Comparison of ENCODE assay signal across 8 mouse cellular contexts in the genomic region with DNA sequence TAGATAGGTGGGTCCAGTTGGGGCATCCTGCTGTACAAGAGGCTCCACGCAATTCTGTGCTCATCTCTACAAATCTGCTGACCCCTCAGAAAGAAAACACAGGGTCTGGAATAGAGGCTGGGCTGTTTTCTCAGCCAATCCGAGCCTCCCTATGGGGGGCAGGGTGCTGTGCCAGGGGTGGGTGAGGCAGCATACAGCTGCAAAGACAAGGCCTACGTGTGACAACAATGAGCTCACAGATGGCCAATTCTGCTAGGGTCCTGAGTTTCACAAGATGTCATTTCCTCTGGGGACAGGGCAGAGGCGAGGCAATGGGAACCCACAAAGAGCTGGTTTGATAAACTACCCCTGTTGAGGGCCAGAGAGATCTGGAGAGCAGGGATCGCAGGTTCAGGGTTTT. TPM values are rescaled to one million over a fixed set of nuclear protein-coding genes. Genes with fewer than 3 reads are reported as not detected.
DNase-seq lines count a peak whose midpoint lies in the region; ATAC-seq and TF ChIP-seq lines count a peak whose summit lies in the region.
"Had no signal": no experiment of that assay in that cellular context is flagged by ENCODE, and none has a peak within 500 bp of the region (broad histone marks: within the 10 kb centered on the region; RNA-seq: fewer than 3 reads in every experiment).

No protein-coding gene starts in this region.

- no peak overlapping the region for H3K9ac ChIP-seq in lung, embryonic 16.5 days (ENCODE audit: low read length)
- peak overlapping the region; percentile 28 for H3K9ac ChIP-seq in hindbrain, postnatal 0 days (replicated peaks; ENCODE audit: low read length)

- DNase-seq in lung, adult 2 months = no peak
- no peak for DNase-seq in forebrain, embryonic 10.5 days (ENCODE audit: extremely low spot score, low spot score)
- no peak for DNase-seq in hindbrain, postnatal 0 days (ENCODE audit: low spot score)
- peak; percentile 60 for DNase-seq in thymus, postnatal 0 days (ENCODE audit: low spot score)
- no peak for DNase-seq in cerebellum, adult 11 months
- DNase-seq in frontal cortex, postnatal 25 days (ENCODE audit: low spot score in 2 of 2) = no peak
- DNase-seq: cerebellum, adult 9-10 months had no signal

- 47% methylated on average over 5 of the region's 5 CpGs for WGBS in lung, embryonic 16.5 days
- WGBS in lung, adult 2 months = 67% methylated on average over 5 of the region's 5 CpGs
- 30% methylated on average over 5 of the region's 5 CpGs for WGBS in forebrain, embryonic 10.5 days
- 22% methylated on average over 5 of the region's 5 CpGs for WGBS in hindbrain, postnatal 0 days

- TF ChIP-seq CTCF in lung, adult 2 months (IDR thresholded peaks at IDR 0.05; ENCODE audit: insufficient read depth, low read length) = no peak
- TF ChIP-seq CTCF in hindbrain, postnatal 0 days (IDR thresholded peaks at IDR 0.05; ENCODE audit: low read depth) = no peak

- H3K4me3 ChIP-seq in lung, embryonic 16.5 days (ENCODE audit: low read length) = no peak overlapping the region
- H3K4me3 ChIP-seq in lung, adult 2 months (replicated peaks; ENCODE audit: extremely low read depth, low read depth, low read length) = no peak overlapping the region
- H3K4me3 ChIP-seq in forebrain, embryonic 10.5 days = peak overlapping the region; percentile 34; the same call in 1 of the 2 replicates
- no peak overlapping the region for H3K4me3 ChIP-seq in hindbrain, postnatal 0 days (ENCODE audit: low read length)

- 0 out of 2 replicates have a peak, but pooled peaks have one; percentile 21 for ATAC-seq in lung, embryonic 16.5 days (ENCODE audit: low read depth)
- 0 out of 2 replicates have a peak, but pooled peaks have one; percentile 27 for ATAC-seq in hindbrain, postnatal 0 days

- peaks cover 6% of the 10 kb centered on the region; the same call in 1 of the 2 replicates for H3K4me1 ChIP-seq in lung, embryonic 16.5 days (replicated peaks; ENCODE audit: control insufficient read depth, insufficient read depth, low read length)
- no peaks in the 10 kb centered on the region for H3K4me1 ChIP-seq in lung, adult 2 months (ENCODE audit: control insufficient read depth, insufficient read depth, low read length)
- peaks cover 50% of the 10 kb centered on the region for H3K4me1 ChIP-seq in forebrain, embryonic 10.5 days
- H3K4me1 ChIP-seq in hindbrain, postnatal 0 days (ENCODE audit: insufficient read depth, low read length) = peaks cover 18% of the 10 kb centered on the region

- no peak overlapping the region for H3K27ac ChIP-seq in lung, embryonic 16.5 days (ENCODE audit: low read length)
- H3K27ac ChIP-seq in forebrain, embryonic 10.5 days = peak overlapping the region; percentile 84
- H3K27ac ChIP-seq in hindbrain, postnatal 0 days = peak overlapping the region; percentile 70

- no peaks in the 10 kb centered on the region for H3K9me3 ChIP-seq in lung, embryonic 16.5 days (ENCODE audit: control insufficient read depth, low read length)
- H3K9me3 ChIP-seq in forebrain, embryonic 10.5 days = no peaks in the 10 kb centered on the region
- H3K9me3 ChIP-seq in hindbrain, postnatal 0 days (ENCODE audit: low read length) = no peaks in the 10 kb centered on the region

- H3K27me3 ChIP-seq in lung, embryonic 16.5 days (ENCODE audit: control insufficient read depth, insufficient read depth, low read depth, low read length) = no peaks in the 10 kb centered on the region; the same call in 1 of the 2 replicates
- peaks cover 29% of the 10 kb centered on the region for H3K27me3 ChIP-seq in forebrain, embryonic 10.5 days (ENCODE audit: poor library complexity, severe bottlenecking)
- no peaks in the 10 kb centered on the region for H3K27me3 ChIP-seq in hindbrain, postnatal 0 days (ENCODE audit: insufficient read depth, low read length)

- H3K4me2 ChIP-seq in lung, embryonic 16.5 days (ENCODE audit: low read depth, low read length) = no peak overlapping the region
- peak overlapping the region; percentile 43 for H3K4me2 ChIP-seq in hindbrain, postnatal 0 days (ENCODE audit: low read depth, low read length)

- no peaks in the 10 kb centered on the region for H3K36me3 ChIP-seq in lung, embryonic 16.5 days (ENCODE audit: control insufficient read depth, insufficient read depth, low read length)
- H3K36me3 ChIP-seq in forebrain, embryonic 10.5 days (replicated peaks) = no peaks in the 10 kb centered on the region
- no peaks in the 10 kb centered on the region for H3K36me3 ChIP-seq in hindbrain, postnatal 0 days (ENCODE audit: insufficient read depth, low read length)

- no peak for TF ChIP-seq POLR2A in lung, adult 2 months (IDR thresholded peaks at IDR 0.05; ENCODE audit: borderline replicate concordance, extremely low read depth, low read depth, low read length)

RNA-seq across cellular contexts. Expression of a gene that starts 6.8 kb away (rescaled TPM):
- 36.3 and 39.3 TPM in 2 replicates for polyA plus RNA-seq in lung, embryonic 16.5 days (2015; fragmentation: Nextera tagmentation; extraction: Ambion mirVana)
- 32.6 and 53.4 TPM in 2 replicates for polyA plus RNA-seq in lung, adult 2 months (2012; rRNA removed)
- 32.7 and 35.3 TPM in 2 replicates for polyA plus RNA-seq in forebrain, embryonic 10.5 days (2016; fragmentation: Nextera tagmentation; extraction: Ambion mirVana)
- 55.9 and 76.6 TPM in 2 replicates for total RNA-seq in hindbrain, postnatal 0 days (2014; rRNA removed)
- polyA plus RNA-seq in hindbrain, postnatal 0 days (2015; fragmentation: Nextera tagmentation; extraction: Ambion mirVana) = 55.2 and 56.9 TPM in 2 replicates
- polyA plus RNA-seq in thymus, postnatal 0 days (2015; fragmentation: Nextera tagmentation; extraction: Ambion mirVana) = 50.6 and 54.7 TPM in 2 replicates

RNA-seq across cellular contexts. Expression of a gene that starts 44.1 kb away (rescaled TPM):
- 48.2 and 51.6 TPM in 2 replicates for polyA plus RNA-seq in lung, embryonic 16.5 days (2015; fragmentation: Nextera tagmentation; extraction: Ambion mirVana)
- polyA plus RNA-seq in lung, adult 2 months (2012; rRNA removed) = 21.1 and 29.5 TPM in 2 replicates
- 33.5 and 34.7 TPM in 2 replicates for polyA plus RNA-seq in forebrain, embryonic 10.5 days (2016; fragmentation: Nextera tagmentation; extraction: Ambion mirVana)
- total RNA-seq in hindbrain, postnatal 0 days (2014; rRNA removed) = 10.6 and 11.5 TPM in 2 replicates
- polyA plus RNA-seq in hindbrain, postnatal 0 days (2015; fragmentation: Nextera tagmentation; extraction: Ambion mirVana) = 41.8 and 42.9 TPM in 2 replicates
- 38.5 and 43.2 TPM in 2 replicates for polyA plus RNA-seq in thymus, postnatal 0 days (2015; fragmentation: Nextera tagmentation; extraction: Ambion mirVana)

RNA-seq across cellular contexts. Expression of a gene that starts 44.5 kb away (rescaled TPM):
- polyA plus RNA-seq in lung, embryonic 16.5 days (2015; fragmentation: Nextera tagmentation; extraction: Ambion mirVana) = 103 and 104 TPM in 2 replicates
- polyA plus RNA-seq in lung, adult 2 months (2012; rRNA removed) = 61.1 and 64.5 TPM in 2 replicates
- 96.8 and 108 TPM in 2 replicates for polyA plus RNA-seq in forebrain, embryonic 10.5 days (2016; fragmentation: Nextera tagmentation; extraction: Ambion mirVana)
- 62.6 and 70.1 TPM in 2 replicates for total RNA-seq in hindbrain, postnatal 0 days (2014; rRNA removed)
- polyA plus RNA-seq in hindbrain, postnatal 0 days (2015; fragmentation: Nextera tagmentation; extraction: Ambion mirVana) = 132 and 133 TPM in 2 replicates
- 139 and 168 TPM in 2 replicates for polyA plus RNA-seq in thymus, postnatal 0 days (2015; fragmentation: Nextera tagmentation; extraction: Ambion mirVana)
